Mouse (Mus musculus) E14TG2a.4 (cell line): ENCODE results near the gene 9230102O04Rik.

Experiments used
- CTCF ChIP-seq: conservative IDR thresholded peaks from 2 replicates; pipeline ENCODE4 v1.5.1; 2014; ENCODE audit warnings: low read length
- POU5F1 ChIP-seq: IDR thresholded peaks from 2 replicates; pipeline ENCODE4 v1.6.1; 2014; ENCODE audit warnings: low read length, borderline replicate concordance

GRCm38 (mm10) chr2:9890251-9890650 lies 911 bp upstream of the 9230102O04Rik start:
- TF ChIP-seq CTCF, result no peak
- TF ChIP-seq POU5F1, result no peak
